Mouse (Mus musculus) C2C12 (cell line): Measurements from ENCODE around the gene Kcnip1. TPM values are rescaled to one million over a fixed set of nuclear protein-coding genes. Genes with fewer than 3 reads are reported as not detected.

Source experiments
- H3K27me3 ChIP-seq: one replicate; pipeline ENCODE4 v1.6.1; 2011; ENCODE audit not compliant: control insufficient read depth, insufficient read depth, insufficient read length
- H3K36me3 ChIP-seq: one replicate; pipeline ENCODE4 v1.6.1; 2011; ENCODE audit not compliant: control insufficient read depth, insufficient read depth
- H3K4me3 ChIP-seq: one replicate; pipeline ENCODE4 v1.5.1; 2011; ENCODE audit warnings: mild to moderate bottlenecking, control low read depth; ENCODE audit not compliant: poor library complexity, insufficient read depth, severe bottlenecking
- H3K79me2 ChIP-seq: one replicate; pipeline ENCODE4 v1.6.1; 2011; ENCODE audit not compliant: control insufficient read depth, insufficient read depth
- H3K79me3 ChIP-seq: one replicate; pipeline ENCODE4 v1.6.1; 2011; ENCODE audit warnings: low read depth, control low read depth
- H3ac ChIP-seq: one replicate; pipeline ENCODE3; 2011; ENCODE audit warnings: low read depth; ENCODE audit not compliant: control insufficient read depth, insufficient read length
- CEBPB ChIP-seq: IDR thresholded peaks from one replicate; pipeline ENCODE4 v1.6.1; 2011; ENCODE audit warnings: low read depth, mild to moderate bottlenecking, control low read depth, moderate library complexity
- CTCF ChIP-seq: IDR thresholded peaks from one replicate; pipeline ENCODE4 v1.5.1; 2011; ENCODE audit not compliant: control insufficient read depth, insufficient read depth, insufficient read length
- FOSL1 ChIP-seq: IDR thresholded peaks from one replicate; pipeline ENCODE4 v1.8.0; 2011; ENCODE audit warnings: mild to moderate bottlenecking, low read length; ENCODE audit not compliant: poor library complexity, insufficient read depth, severe bottlenecking
- MAX ChIP-seq: IDR thresholded peaks from one replicate; pipeline ENCODE4 v1.6.1; 2011; ENCODE audit warnings: mild to moderate bottlenecking, control low read depth
- MYOD1 ChIP-seq: IDR thresholded peaks from one replicate; pipeline ENCODE4 v1.6.1; 2011; ENCODE audit warnings: low read depth; ENCODE audit not compliant: control insufficient read depth, insufficient read length
- MYOG ChIP-seq: IDR thresholded peaks from one replicate; pipeline ENCODE4 v1.6.1; 2011; ENCODE audit not compliant: control insufficient read depth, insufficient read length; ENCODE audit errors: extremely low read depth
- USF1 ChIP-seq: IDR thresholded peaks from one replicate; pipeline ENCODE4 v1.6.1; 2011; ENCODE audit warnings: low read depth, mild to moderate bottlenecking, control low read depth, moderate library complexity
- polyA plus RNA-seq: library from polyadenylated mRNA; unstranded; fragments of >200 nt; fragmentation: generic; extraction: Trizol; gene quantifications from one replicate; pipeline ENCODE4 v1.2.1, GENCODE M21; 2012; ENCODE audit warnings: missing spikeins

Gene Kcnip1
- polyA plus RNA-seq, 1 experiment = not detected

GRCm38 (mm10) chr11:34010133-34010858 is 17.3 kb upstream of the Kcnip1 start:
- Histone ChIP-seq H3K79me2 (no peaks in the 10 kb centered on the region), H3K4me3 (no peak overlapping the region), H3ac (no peak overlapping the region), H3K27me3 (no peaks in the 10 kb centered on the region), H3K79me3 (no peaks in the 10 kb centered on the region), H3K36me3 (no peaks in the 10 kb centered on the region)
- TF ChIP-seq MAX (no peak), FOSL1 (no peak), MYOG (no peak), USF1 (no peak), CTCF (no peak), CEBPB (no peak), MYOD1 (no peak)

DNA sequence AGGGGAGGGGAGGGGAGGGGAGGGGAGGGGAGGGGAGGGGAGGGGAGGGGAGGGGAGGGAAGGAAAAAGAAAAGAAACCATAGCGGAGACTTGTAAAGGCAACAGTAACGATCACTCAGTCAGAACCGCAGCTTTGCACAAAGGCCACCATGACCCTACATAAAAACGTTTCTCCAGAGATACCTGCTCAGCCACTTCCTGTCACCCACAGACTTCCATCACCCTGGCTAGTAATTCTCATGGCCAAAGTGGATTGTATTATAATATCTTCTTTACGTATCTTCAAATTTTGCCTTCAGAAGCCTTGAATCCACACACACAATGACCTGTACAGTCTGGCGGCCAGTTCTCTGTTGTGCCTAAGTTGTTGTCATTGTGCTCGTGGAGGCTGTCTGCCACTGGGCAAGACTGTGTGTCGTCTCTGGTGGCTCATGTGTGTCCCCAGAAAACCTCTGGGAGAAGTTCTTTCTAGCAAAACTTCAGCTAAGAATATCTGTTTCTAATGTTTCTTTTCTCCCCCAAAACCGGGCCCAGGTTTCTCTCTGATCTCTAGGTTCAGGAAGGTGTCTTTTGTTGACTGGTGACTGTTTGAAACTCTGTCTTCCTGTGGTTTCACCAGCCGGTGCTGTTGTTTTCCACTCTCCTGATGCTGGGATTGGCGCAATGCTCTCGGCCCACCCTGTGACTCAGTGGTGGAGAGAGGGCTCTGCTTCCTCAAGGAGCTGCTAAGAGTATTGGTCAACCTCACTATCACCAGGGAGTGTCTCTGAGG is 16.6 kb upstream of the Kcnip1 start:
- Histone ChIP-seq H3K36me3 (no peaks in the 10 kb centered on the region), H3K79me3 (no peaks in the 10 kb centered on the region), H3K4me3 (no peak overlapping the region), H3ac (no peak overlapping the region), H3K27me3 (no peaks in the 10 kb centered on the region), H3K79me2 (no peaks in the 10 kb centered on the region)
- TF ChIP-seq MYOG (no peak), CEBPB (no peak), USF1 (no peak), FOSL1 (no peak), CTCF (no peak), MYOD1 (no peak), MAX (no peak)

- no peak for TF ChIP-seq MYOG
- TF ChIP-seq CTCF = no peak
- TF ChIP-seq FOSL1 = no peak
- no peak for TF ChIP-seq MYOD1
- no peak for TF ChIP-seq MAX
- TF ChIP-seq CEBPB = no peak
- TF ChIP-seq USF1 = no peak
Observed at GRCm38 (mm10) chr11:34008702-34009101, 15.8 kb upstream of the Kcnip1 start.

DNA sequence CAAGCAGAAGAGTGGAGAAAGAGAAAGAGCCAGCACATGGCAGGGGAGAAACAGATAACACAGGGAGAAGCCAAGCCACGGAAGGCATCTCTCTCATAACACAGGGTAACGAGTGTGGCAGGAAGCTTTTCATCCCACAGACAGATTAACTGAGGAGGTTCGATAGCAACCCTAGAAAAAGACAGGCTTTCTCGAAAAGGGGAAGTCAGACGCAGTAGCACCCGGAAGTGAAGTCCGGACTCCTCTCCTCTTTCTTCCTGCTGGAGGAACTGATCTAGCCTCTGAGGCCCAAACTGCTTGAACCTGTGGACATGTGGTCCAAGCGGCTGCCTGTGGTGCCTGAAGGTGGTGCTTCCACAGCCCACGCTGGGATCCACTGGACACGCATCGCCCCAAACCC is 15.3 kb upstream of the Kcnip1 start:
- H3ac ChIP-seq = no peak overlapping the region
- no peaks in the 10 kb centered on the region for H3K79me3 ChIP-seq
- TF ChIP-seq FOSL1 = no peak
- no peak for TF ChIP-seq MAX
- no peak for TF ChIP-seq CTCF
- no peak for TF ChIP-seq CEBPB
- TF ChIP-seq MYOG = no peak
- no peak for TF ChIP-seq MYOD1
- no peak for TF ChIP-seq USF1
- H3K36me3 ChIP-seq = no peaks in the 10 kb centered on the region
- no peaks in the 10 kb centered on the region for H3K79me2 ChIP-seq
- H3K4me3 ChIP-seq = no peak overlapping the region
- H3K27me3 ChIP-seq = no peaks in the 10 kb centered on the region

More at GRCm38 (mm10) chr11:34008702-34009101, 15.8 kb upstream of the Kcnip1 start:
- H3K36me3 ChIP-seq = no peaks in the 10 kb centered on the region
- no peaks in the 10 kb centered on the region for H3K27me3 ChIP-seq
- H3K79me3 ChIP-seq = no peaks in the 10 kb centered on the region
- no peak overlapping the region for H3K4me3 ChIP-seq
- H3ac ChIP-seq = no peak overlapping the region
- no peaks in the 10 kb centered on the region for H3K79me2 ChIP-seq

- no peak overlapping the region for H3K4me3 ChIP-seq
- H3ac ChIP-seq = no peak overlapping the region
- TF ChIP-seq MYOG = no peak
- no peak for TF ChIP-seq MAX
- TF ChIP-seq CEBPB = no peak
- TF ChIP-seq USF1 = no peak
- no peak for TF ChIP-seq MYOD1
- TF ChIP-seq FOSL1 = no peak
- TF ChIP-seq CTCF = no peak
- no peaks in the 10 kb centered on the region for H3K79me3 ChIP-seq
- H3K36me3 ChIP-seq = no peaks in the 10 kb centered on the region
- no peaks in the 10 kb centered on the region for H3K79me2 ChIP-seq
- H3K27me3 ChIP-seq = no peaks in the 10 kb centered on the region
Observed at GRCm38 (mm10) chr11:34007616-34008015, 14.7 kb upstream of the Kcnip1 start.

DNA sequence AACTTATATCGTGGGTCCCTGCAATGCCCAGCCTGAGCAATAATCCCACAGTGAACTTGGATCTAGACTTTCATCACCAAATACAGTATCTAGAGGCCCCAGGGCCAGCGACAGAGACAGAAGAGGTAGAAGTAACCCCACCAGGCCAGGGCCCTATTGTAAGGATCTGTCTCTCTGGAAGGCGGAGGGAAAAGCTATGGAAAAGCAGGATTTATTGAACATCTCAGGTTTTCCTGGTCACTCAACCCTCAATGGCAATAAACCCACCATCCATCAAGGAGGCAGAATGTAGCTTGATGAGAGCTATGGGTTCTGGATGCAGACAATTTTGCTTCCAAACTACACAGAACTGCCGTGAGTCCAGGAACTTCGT is 9.6 kb upstream of the Kcnip1 start:
- H3K4me3 ChIP-seq = no peak overlapping the region
- no peak for TF ChIP-seq FOSL1
- no peak for TF ChIP-seq CEBPB
- no peak for TF ChIP-seq CTCF
- no peak for TF ChIP-seq MYOG
- TF ChIP-seq MYOD1 = no peak
- TF ChIP-seq MAX = no peak
- TF ChIP-seq USF1 = no peak
- H3K79me2 ChIP-seq = no peaks in the 10 kb centered on the region
- no peak overlapping the region for H3ac ChIP-seq
- no peaks in the 10 kb centered on the region for H3K79me3 ChIP-seq
- H3K27me3 ChIP-seq = no peaks in the 10 kb centered on the region
- no peaks in the 10 kb centered on the region for H3K36me3 ChIP-seq
